Mouse (Mus musculus) thymus, adult 18-20 months (tissue): ENCODE results near the gene Bhlhe41.
A peak's percentile ranks its signal among the peaks of the same experiment; 100 is the strongest.

Experiments
- DNase-seq, 2 experiments: peaks; one replicate each; pipeline ENCODE4 v3.0.0; 2022; ENCODE audit warnings: mixed read lengths in 2 of 2

The Bhlhe41 gene

DNA sequence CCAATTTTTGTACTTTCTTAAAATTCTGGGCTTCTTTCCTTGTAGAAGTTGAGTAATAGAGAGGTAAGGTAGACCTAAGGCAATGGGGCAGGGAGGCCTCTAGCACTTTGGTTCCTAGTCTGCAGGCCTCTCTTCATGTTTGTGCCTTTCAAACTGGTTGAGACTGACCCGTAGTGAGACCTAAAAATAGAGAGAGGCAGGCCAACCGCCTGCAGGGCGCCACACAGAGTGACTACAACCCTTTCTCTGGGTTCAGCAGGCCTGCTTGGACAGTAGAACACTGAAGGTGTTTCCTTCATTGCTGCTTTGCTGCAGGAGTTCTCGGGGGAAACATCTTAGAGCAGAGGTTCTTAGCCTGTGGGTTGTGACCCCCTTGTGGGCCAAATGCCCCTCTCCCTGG is 5.6 kb upstream of the Bhlhe41 start:
- DNase-seq, result no peak

DNA sequence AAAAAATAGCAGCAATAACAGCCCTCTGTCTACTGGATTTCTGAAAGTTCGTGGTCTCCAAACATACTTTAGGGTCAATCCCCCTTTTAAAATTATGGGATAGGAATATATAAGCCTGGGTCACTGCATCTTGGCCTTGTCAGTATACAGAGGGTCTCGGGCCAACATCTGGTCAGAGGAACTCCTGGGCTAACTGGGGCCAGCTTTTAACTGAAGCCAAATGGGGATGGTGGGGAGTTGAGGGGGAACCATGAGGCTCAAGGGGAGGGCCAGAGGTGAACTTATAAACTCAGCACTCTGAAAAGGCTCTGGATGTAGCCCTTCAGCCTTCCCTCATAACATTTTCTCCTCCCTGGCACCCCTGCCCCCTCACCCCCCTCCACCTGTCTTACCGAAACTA is 1.8 kb upstream of the Bhlhe41 start:
- DNase-seq, result no peak

DNA sequence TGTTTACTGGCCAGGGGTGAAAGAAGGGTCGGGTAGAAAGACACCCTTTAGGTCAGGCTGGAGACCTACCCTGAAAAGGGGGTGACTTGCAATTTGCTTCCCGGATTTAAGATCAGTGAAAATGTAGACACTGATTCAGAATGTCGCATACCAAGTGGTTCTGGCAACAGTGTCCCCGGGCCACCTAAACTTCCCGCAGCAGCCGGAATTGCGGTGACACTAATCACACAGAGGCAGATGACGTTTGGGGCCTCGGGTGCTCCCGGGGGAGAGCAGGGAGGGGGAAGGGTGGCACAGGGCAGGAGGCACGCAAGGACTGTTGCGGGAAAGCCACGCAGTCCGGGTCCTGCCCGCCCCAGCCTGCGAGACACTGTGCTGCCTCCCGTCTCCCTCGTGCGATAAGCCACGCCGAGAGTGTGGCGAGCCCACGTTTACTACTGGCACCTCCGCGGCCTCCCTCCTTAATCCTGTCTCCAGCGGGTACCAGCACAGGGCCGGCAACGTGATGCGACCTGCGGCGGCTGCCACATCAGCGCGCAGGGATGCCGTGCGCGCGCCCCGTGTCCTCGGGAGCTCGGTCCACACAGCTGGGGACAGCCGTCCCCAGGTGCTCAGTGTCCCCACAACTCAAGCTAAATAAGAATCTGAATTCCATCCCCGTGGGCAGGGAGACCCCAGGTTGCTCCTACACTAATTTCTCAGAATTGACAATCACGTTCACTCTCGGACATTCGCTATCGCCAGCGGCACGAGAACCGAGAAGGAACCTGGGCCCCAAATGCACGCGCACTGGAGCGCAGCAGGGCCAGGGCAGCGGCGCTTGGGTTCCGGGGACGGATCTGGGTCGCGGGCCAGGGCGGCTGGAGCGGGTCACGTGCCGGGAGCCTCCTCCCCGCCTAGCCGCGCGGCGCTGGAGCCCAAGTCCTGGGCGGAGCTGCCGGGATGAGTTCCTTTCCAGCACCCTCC is 811 bp upstream of the Bhlhe41 start:
- no peak for DNase-seq

DNA sequence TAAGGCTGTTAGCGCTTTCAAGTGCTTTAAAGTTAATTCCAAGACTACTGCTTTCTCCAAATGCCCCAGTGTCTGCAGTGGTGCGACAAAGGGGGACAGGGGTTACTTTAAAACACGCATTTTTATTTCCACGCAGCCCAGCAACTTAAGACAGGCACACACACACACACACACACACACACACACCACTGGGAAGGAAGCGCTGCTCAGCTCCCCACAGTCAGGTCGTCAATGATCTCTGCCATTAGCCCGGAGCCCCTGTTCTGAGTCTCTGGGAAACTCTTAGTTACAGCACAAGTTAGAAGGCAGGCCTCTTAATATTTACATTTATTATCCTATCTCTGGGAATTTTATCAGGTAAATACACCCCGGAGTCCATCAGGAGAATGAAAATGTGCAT is 1.2 kb downstream of the Bhlhe41 start:
- no peak for DNase-seq

DNA sequence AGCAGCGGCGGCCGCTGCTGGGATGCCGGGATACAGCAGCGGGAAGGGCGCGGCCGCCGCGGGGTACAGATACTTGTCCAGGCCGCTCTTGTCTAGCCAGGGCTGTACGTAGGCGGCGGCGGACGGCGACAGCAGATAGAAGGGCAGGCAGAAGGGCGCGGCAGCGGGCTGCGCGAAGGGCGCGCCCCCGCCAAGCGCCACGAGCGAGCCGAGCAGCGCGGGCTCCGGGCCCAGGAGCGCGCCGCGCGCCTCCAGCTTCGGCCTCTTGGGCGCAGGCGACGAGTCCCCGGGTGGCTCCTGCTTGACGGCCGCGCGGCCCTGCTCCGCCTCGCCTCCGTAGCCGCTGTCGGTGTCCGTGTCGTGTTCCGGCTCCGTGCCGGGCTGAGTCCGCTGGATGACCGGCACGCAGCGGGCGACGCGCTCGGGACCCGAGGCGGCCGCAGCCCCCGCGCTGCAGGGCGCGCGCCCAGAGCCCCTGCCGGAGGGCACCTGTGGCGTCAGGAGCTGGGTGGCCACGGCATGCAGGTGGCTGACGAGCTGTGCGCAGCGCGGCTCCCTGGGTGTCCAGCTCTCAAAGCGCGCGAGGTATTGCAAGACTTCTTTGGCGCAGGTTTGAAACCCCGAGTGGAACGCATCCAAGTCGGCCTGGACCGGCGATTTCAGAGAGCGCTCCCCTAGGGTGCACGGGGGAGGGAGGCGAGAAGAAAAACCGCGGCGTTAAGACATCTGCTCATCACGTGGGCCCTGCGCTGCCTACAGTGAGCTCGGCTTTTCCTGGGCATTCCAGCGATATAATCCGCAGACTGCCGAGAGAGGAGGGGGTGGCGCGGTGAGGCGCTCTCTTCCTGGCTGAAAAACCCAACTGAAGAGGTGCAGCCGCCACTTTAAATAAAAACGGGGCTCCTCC is 2.0 kb downstream of the Bhlhe41 start:
- no peak for DNase-seq

DNA sequence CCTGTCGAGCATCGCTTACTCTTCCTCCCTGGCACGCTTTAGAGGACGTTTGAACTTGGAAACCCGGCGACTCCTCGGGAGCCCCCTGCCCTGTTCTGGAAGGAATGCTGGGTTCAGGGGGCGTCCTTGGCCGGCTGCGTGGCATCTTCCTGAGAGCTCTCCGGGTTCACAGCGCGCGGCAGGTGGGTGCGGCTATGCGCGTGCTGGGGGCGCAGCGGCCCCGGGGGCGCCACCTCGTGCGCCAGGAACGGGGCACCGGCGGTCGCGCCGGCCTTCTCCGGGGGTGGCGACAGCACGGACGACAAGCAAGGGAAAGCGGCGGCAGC is 2.7 kb downstream of the Bhlhe41 start:
- no peak for DNase-seq

DNA sequence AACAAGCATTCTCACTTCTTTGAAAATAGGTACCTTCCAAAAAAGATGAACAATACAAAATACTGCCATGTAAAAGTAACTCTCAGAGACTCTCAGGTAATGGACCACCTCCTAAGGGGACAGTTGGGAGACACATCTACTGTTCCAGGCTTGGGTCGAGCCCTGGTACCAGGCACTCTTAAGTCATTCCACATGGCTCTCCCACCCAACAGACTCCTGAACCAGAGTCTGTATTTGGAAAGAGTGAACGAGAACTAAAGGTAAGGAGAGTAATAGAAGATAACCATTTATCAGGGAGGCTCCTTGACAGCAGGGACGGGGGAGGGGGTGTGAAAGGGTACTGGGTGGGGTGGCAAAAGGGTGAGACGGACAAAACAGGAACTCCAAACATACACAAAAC is 3.0 kb downstream of the Bhlhe41 start:
- no peak for DNase-seq

DNA sequence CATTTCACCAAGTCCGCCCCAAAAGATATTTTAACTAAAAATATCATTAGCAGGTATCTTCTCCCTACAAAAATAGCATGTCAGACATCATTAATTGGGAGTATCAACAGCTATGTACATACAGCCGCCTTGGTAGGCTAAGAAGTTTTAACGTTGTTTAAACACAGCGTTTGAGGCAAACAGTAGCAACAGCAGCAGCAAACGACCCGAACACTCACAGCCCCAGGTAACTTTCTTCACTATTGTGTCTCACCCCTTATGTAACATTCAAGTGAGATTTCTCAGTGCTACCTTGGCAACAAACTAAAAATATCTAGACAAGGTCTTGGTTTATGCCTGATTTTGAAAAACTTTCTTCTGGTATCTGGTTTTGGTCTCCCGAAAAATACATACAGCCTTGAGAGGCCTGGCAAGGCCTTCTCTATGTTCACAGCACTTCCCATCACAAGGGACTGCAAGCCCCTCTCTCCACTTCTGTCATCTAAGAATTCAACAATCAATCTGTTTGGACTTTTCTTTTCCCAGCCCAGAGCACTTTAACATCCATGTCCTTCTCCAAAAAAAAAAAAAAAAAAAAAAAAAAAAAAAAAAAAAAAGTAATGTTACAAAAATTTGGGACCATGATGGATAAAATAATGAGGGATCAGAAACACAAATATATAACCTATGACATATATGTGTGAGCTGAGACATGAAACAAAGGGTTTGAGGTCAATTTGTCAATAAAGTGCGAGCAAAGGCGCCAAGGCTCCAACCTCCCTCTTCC is 3.7 kb downstream of the Bhlhe41 start:
- DNase-seq, result no peak

DNA sequence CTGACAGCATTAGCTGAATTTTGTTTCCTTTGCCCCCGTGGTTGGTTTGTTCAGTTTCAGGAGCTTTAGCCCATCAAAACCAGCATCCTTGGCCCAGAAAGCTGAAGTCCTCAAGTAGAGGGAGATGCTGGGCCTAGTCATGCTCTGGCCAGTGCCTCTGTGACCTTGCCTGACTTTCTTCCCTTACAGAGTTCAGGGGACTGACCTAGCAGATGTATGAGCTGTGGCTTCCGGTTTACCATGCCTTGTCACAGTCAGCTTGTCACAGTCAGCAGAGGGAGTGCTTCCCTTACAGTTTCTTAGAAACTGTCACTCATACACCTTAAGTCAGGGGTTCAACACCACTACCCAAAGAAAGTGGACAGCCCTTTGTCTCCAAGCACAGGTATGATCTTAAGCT is 5.0 kb downstream of the Bhlhe41 start:
- DNase-seq, result no peak

DNA sequence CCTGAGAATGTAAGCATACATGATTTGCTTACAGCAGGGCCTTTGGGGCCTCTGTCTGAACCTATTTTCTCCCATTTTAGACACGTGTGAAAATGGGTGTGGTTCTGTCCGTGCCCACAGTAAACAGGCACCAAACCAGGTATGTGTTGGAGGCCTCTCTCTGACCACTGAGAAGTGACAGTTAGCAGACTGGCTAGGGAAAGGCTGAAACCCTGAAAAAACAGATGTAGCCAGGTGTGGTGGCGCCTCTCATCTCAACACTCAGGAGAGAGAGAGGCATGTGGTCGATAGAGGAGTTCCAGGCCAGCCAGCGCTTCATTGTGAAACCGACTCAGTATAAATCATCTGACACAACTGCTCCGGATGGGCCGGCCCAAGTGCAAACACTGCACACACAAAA is 6.9 kb downstream of the Bhlhe41 start:
- no peak for DNase-seq

DNA sequence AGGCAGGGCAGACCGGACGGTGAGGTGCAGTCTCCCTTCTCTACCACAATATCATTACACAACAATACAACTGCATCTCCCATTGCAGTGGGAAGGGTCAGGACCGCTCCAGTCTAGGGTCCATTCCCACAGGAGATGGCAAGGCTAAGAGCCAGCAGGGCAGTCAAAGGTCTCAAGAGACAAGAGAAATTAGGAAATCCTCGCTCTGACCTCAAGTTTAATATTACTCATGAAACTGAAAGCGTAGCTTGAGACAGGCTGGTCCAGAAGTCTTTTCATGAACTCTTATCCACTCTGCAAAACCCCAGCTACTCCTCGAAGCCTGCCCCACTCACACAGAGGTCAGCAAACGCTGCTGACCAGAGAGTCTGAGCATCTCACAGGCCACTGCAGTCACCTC is 7.9 kb downstream of the Bhlhe41 start:
- DNase-seq, result no peak

DNA sequence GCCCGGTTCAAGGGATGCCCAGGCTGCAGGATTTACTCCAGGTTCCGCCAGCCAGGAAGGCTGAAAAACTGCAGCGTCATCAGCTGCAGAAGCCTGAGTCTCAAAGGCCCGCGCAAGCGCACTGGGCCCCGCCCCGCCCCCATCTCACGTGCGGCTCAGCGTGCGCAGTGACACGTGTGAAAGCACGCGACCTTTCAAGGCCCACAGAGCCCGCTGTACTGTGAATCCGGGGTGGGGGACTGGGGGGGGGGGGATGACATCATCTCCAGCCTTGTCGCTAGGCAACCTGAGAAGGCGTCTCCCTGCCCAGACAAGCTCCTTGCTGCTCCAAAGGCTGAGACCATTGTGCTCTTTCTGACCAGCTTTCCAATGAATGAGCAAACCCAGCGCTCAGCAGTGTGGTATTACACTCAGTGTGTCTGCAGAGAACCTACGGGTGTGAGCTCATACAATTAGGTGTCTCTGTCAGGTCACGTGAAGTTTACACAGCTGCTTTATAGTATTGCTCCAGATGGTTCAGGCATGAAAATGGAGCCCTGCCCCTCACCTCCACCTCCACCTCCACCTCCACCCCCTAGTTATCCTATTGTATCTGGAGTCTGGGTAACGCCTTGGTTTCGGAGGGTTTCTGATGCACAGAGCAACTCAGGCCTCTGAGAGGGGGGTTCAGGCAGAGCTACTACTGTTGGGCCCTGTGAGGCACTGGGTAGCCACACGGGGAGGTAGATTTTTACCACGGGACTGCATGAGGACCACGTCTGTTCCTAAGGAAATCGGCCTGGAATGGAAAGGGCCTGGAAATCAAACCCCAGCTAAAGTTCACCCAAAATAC is 9.4 kb downstream of the Bhlhe41 start:
- peak; percentile 84 to 89 for DNase-seq

DNA sequence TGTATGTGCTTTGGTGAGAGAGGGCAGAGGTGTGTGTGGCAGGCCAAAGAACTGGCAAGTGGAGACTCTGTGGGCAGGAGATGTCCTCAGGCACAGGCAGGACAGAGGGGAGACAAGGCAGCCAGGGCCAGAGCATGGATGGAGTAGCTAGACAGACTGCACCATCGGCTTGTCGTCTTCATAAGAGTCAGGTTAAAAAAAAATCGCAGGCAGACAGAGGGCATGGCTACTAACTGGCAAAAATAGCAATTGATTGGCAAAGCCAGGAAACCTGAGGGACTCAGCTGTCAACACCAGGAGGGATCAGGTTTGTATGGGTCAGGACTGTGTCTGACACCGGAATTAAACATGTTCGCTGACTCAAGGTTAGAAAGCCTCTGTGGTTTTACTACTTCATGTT is 10.6 kb downstream of the Bhlhe41 start:
- DNase-seq, result no peak

DNA sequence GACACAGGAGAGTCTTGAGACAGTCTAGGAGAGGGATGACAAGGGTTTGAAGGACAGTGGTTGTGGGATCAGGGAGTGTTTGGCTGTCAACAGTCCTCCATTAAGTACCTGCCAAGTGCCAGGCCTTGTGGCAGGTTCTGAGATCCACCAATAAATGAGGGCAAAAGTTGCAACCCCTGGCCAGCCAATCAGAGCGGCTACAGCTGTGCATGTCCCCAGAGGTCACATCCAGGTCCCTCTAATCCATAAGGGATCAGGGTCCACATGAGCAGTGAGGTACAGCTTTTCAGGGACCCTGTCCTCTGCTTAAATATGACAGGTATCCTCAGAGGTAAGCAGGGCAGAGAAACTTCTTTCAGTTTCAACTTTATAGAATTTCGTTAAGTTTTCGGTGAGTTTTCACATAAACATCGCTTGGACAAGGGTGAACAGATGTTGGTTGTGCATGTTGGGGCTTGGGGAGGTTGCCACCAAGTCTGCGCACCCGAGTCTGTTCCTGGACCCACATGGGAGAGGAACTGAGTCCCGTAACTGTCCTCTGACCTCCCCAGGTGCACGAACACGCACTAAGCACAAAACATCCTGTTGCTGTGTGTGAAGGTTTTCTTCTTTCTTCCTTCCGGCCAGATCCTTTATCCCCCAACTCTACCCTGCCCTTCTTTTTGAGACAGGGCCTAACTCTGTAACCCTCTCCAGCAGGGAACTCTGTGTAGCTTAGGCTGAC is 11.8 kb downstream of the Bhlhe41 start:
- DNase-seq, result no peak

DNA sequence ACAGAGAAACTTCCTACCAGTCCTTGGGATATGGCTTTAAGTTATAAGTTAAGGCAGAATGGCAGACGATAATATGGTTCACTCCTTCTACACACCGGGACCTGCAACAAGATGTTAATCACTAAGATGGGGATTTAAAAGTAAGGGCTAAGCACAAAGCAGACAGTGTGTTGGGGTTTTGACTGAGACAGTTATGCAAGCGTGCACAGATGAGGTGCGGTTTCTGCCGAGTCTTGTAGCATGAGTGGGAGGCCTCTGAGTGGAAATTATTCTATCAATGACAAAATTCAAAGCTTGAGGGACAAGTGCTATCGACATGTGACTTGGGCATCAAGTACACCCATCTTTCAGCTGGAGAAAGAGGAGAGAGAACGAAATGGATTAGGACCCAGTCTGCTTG is 12.7 kb downstream of the Bhlhe41 start:
- DNase-seq, result no peak

DNA sequence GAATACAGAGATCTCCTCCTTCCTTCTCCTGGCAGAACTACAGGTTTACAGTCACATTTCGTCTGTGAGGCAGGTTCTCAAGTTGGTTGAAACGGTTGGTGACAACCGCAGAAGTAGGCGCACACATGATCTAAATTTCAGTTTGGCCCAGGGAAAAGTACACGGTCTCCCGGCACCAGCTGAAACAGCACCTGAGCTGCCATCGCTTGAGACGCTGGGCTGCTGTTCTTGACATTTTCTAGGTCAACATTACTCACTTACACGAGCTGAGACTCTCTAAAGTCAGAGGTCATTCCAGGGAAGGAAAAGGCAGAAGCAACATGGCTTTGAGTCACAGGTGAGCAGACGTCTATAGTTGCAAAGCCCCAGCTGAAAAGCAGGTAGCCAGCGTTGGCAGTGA is 13.4 kb downstream of the Bhlhe41 start:
- no peak for DNase-seq

DNA sequence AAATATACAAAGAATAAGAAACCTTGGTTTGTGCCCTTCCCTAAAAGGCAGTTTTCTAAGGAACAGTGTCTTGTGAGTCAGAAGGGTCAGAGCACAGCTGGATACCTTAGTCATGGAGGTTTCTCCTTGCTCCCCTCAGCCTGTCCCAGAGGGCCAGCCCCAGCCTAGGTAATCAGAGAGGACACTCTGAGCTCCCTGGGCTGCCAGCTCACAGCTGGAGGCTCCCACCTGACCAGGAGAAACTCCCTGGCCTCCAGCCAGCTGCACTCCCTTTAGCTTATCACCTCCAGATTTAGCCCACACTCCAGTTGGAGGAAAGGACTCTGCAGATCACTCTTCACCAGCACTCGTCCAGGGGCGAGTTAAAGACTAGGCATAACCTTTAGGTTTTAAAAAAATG is 14.6 kb downstream of the Bhlhe41 start:
- no peak for DNase-seq

DNA sequence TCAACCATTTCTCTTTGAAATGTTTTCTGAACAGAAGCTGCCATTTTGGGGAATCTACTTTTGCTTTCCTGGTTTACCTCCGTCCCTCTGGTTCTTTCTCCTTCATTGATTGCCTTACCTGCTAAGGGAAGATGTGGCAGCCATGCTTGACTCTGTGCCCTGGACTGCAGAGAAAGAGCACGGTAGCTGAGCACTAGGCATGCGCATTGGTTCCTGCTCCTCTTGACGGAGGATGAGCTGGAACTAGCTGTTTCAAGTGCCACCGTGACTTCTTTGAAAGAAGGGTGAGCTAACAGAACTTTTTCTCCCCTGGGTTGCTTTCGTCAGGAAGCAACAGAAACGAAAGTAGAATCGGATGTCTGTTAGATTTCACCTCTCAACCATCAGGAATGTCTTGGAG is 17.7 kb downstream of the Bhlhe41 start:
- no peak for DNase-seq

DNA sequence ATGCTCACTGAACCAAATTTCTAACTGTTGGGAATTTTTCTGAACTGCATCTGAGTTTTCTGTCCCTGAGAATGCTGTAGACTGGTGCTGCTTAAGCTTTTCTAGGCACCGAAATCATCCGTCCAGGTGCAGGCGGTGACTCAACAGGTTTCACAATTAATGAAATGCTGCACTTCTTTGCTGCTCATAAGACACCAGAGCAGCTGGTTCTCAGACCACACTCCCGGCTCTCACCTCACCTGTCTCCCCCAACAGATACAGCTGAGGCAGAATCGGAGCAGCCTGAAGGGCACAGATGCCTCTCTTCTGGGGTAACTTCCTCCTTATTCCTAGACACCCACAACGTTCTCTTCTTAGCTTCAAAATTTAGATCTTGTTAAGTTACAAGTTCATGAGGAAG is 18.4 kb downstream of the Bhlhe41 start:
- no peak for DNase-seq

DNA sequence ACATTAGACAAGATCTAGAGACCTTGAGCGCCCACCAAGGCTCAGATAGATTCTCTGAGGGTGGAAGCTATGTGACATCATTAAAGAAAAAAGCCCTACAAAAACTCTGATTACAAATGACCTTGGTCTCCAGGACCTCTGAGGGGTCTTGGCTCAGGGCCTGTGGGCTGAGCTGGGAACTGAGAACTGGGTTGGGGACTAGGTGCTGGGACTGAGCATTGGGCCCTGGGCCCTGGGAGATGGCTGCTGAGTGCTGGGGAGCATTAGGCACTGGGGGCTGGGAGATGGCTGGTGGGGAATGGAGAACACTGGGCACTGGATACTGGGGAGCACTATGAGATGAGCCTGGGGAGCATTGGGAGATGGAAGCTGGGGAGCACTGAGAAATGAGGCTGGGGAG is 19.3 kb downstream of the Bhlhe41 start:
- DNase-seq, result no peak

DNA sequence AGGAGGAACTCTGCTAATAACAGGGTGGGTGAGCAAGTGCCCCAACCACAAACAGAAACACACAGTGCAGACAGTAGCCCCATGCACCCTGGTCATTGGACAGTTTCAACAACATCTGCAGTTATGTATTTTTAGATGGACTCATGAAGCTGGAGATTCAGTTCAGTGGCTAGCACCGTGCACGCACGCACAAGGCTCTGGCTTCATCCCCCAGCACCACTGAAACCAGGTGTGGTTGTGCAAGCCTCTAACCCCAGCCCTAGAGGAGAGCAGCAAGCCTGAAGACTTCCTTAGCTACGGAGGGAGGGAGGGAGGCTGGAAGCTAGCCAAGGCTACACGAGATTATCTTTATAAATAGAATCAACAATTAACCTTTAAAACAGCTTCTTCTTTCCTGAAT is 19.7 kb downstream of the Bhlhe41 start:
- DNase-seq, result no peak

DNA sequence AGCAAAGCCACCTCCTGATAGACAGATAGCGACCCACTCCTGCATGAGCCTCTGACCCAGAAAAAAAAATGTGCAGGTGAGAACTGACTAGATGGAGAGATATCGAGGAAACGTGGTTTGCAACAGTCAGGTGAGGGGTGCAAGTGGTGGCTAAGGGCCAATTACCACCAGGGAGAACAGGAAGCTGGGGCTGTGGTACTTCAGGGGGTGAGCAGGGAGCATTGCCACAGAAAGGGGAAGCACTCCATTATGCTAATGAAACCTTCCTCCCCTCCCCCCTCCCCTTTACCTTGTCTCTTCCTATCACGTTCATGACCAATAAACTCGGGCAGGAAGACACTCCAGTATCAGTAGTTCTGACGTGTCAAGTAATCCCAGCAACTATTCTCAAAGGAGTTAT is 30.0 kb downstream of the Bhlhe41 start:
- DNase-seq, result no peak
